Mouse (Mus musculus) midbrain, embryonic 11.5 days (tissue): Measurements from ENCODE around the gene Necab2. TPM values are rescaled to one million over a fixed set of nuclear protein-coding genes. Genes with fewer than 3 reads are reported as not detected.

Experiments used
- ATAC-seq: fragments of 200-750 bp; cut with Nextera tagmentation; 2 replicates; pipeline ENCODE4 v1.8.0; 2017; ENCODE audit warnings: moderate TSS enrichment, moderate library complexity; ENCODE audit not compliant: low FRiP score
- DNase-seq: peaks from one replicate; pipeline ENCODE4 v3.0.0; 2015; ENCODE audit warnings: low spot score; ENCODE audit errors: missing footprints
- H3K27ac ChIP-seq: fragments of 300-500 bp; sonication (generic); 2 replicates; pipeline ENCODE4 v1.5.1; 2014; ENCODE audit warnings: low read depth, low read length
- H3K27me3 ChIP-seq: fragments of 300-500 bp; sonication (generic); 2 replicates; pipeline ENCODE4 v1.6.1; 2014; ENCODE audit warnings: mild to moderate bottlenecking, low read length, moderate library complexity, mixed read lengths; ENCODE audit not compliant: control insufficient read depth, insufficient read depth
- H3K36me3 ChIP-seq: fragments of 300-500 bp; sonication (generic); 2 replicates; pipeline ENCODE4 v1.6.1; 2014; ENCODE audit warnings: mild to moderate bottlenecking, low read length, moderate library complexity, mixed read lengths; ENCODE audit not compliant: control insufficient read depth, insufficient read depth
- H3K4me1 ChIP-seq: fragments of 300-500 bp; sonication (generic); 2 replicates; pipeline ENCODE4 v1.6.1; 2014; ENCODE audit warnings: low read length; ENCODE audit not compliant: control insufficient read depth, insufficient read depth
- H3K4me2 ChIP-seq: fragments of 300-500 bp; sonication (generic); 2 replicates; pipeline ENCODE4 v1.6.1; 2014; ENCODE audit warnings: mild to moderate bottlenecking, moderate library complexity
- H3K4me3 ChIP-seq: fragments of 300-500 bp; sonication (generic); 2 replicates; pipeline ENCODE4 v1.5.1; 2014; ENCODE audit warnings: low read depth, low read length
- H3K9ac ChIP-seq: fragments of 300-500 bp; sonication (generic); 2 replicates; pipeline ENCODE4 v1.6.1; 2014; ENCODE audit warnings: low read length
- H3K9me3 ChIP-seq: fragments of 300-500 bp; sonication (generic); 2 replicates; pipeline ENCODE4 v1.6.1; 2016; ENCODE audit warnings: low read length; ENCODE audit not compliant: control insufficient read depth
- WGBS: fragments of 180-500 bp; shearing (Covaris S2); extraction: QIAGEN DNeasy Blood & Tissue Kit; methylation state at CpG from one replicate; pipeline ENCODE4 v1.1.7; 2014; 5-methylcytosine and 5-hydroxymethylcytosine counted together
- polyA plus RNA-seq: library from polyadenylated mRNA; unstranded; fragments of >200 nt; fragmentation: Nextera tagmentation; extraction: Ambion mirVana; gene quantifications from 2 replicates; pipeline ENCODE4 v1.2.1, GENCODE M21; 2014

The Necab2 gene
- polyA plus RNA-seq, 1 experiment from 2014 or later = 20.3 TPM

DNA sequence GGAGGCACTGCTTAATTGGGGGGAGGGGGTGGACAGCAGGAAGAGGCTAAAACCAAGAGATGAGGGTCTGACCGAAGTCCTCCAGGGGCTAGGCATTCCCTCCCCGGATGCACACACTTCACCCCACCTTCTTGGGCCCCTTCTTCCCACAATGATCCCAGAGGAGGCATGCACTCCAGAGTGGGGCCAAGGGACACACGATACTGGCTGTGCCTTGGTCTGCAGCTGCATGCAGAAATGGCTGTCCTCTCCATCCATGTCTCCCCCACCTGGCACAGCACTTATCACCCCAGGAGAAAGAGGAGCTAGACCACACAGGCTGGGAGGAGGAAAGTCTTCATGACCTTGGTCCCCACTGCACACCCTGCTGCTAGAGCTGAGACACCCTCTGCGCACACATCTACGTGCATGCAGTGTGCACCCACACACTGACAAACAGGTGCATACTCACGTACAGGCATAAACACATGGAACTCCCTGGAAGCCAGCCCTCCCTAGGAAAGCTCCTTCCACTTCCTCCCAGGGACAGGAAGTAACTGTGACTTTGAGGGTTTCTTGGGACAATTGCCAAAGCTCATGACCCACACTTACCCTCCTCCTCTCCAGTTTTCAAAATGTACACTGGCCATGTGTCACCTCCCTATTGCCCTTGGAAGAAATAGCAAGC is 20.3 kb upstream of the Necab2 start:
- Histone ChIP-seq H3K27ac (no peak overlapping the region), H3K9me3 (no peaks in the 10 kb centered on the region), H3K27me3 (no peaks in the 10 kb centered on the region), H3K4me3 (no peak overlapping the region), H3K4me1 (no peaks in the 10 kb centered on the region), H3K36me3 (no peaks in the 10 kb centered on the region), H3K4me2 (no peak overlapping the region), H3K9ac (no peak overlapping the region)
- ATAC-seq (no peak), DNase-seq (no peak)
- WGBS = 89% methylated on average over 6 of the region's 6 CpGs

GRCm38 (mm10) chr8:119427634-119428349 is 18.7 kb upstream of the Necab2 start:
- H3K4me2 ChIP-seq = no peak overlapping the region
- no peaks in the 10 kb centered on the region for H3K36me3 ChIP-seq
- H3K4me1 ChIP-seq = no peaks in the 10 kb centered on the region
- H3K27me3 ChIP-seq = no peaks in the 10 kb centered on the region
- no peak for ATAC-seq
- 81% methylated on average over 12 of the region's 12 CpGs for WGBS
- no peak overlapping the region for H3K4me3 ChIP-seq
- DNase-seq = no peak
- H3K27ac ChIP-seq = no peak overlapping the region
- no peak overlapping the region for H3K9ac ChIP-seq
- H3K9me3 ChIP-seq = no peaks in the 10 kb centered on the region

GRCm38 (mm10) chr8:119428350-119428740 is 18.2 kb upstream of the Necab2 start:
- Histone ChIP-seq H3K4me3 (no peak overlapping the region), H3K4me2 (no peak overlapping the region), H3K4me1 (no peaks in the 10 kb centered on the region), H3K9me3 (no peaks in the 10 kb centered on the region), H3K36me3 (no peaks in the 10 kb centered on the region), H3K27me3 (no peaks in the 10 kb centered on the region), H3K9ac (no peak overlapping the region), H3K27ac (no peak overlapping the region)
- ATAC-seq (no peak), DNase-seq (no peak)
- WGBS = 76% methylated on average over 7 of the region's 7 CpGs

DNA sequence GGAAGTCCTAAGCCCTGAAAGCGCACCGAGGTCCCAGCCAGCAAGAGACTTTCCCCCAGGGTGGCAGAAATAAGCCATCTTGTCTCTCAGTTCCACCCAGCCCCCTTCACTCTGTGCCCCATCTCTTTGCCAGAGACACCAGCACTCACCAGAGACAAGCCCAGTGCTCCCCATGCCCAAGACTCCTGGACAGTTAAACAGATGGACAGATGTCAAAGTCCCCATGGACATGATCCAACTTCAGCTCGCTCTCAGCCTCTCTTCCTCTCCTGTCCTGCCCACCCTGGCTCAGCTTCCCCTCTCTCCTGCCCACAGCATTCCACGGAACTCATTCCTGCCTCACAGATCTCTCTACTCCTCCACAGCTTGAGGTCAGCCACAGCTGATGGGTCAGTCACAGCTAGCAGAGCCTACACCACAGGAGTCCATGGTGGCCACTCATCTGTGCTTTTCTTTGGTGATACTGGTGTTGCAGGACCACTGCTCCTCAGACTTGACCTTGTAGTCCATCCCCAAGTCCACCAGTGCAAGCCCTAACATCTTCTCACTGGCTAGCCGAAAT is 17.7 kb upstream of the Necab2 start:
- Histone ChIP-seq H3K4me1 (no peaks in the 10 kb centered on the region), H3K9me3 (no peaks in the 10 kb centered on the region), H3K4me2 (no peak overlapping the region), H3K9ac (no peak overlapping the region), H3K4me3 (no peak overlapping the region), H3K36me3 (no peaks in the 10 kb centered on the region), H3K27ac (no peak overlapping the region), H3K27me3 (no peaks in the 10 kb centered on the region)
- ATAC-seq (no peak), DNase-seq (no peak)
- WGBS = 81% methylated on average over 5 of the region's 5 CpGs

GRCm38 (mm10) chr8:119429552-119429951 is 17.0 kb upstream of the Necab2 start:
- no peaks in the 10 kb centered on the region for H3K9me3 ChIP-seq
- DNase-seq (no peak), ATAC-seq (no peak)
- no peak overlapping the region for H3K9ac ChIP-seq
- no peak overlapping the region for H3K4me3 ChIP-seq
- H3K27ac ChIP-seq = no peak overlapping the region
- no peaks in the 10 kb centered on the region for H3K27me3 ChIP-seq
- 93% methylated on average over 3 of the region's 3 CpGs for WGBS
- no peak overlapping the region for H3K4me2 ChIP-seq
- no peaks in the 10 kb centered on the region for H3K36me3 ChIP-seq
- no peaks in the 10 kb centered on the region for H3K4me1 ChIP-seq

- no peaks in the 10 kb centered on the region for H3K4me1 ChIP-seq
- no peak overlapping the region for H3K4me3 ChIP-seq
- WGBS = 84% methylated on average over 8 of the region's 8 CpGs
- H3K36me3 ChIP-seq = no peaks in the 10 kb centered on the region
- no peak overlapping the region for H3K9ac ChIP-seq
- H3K4me2 ChIP-seq = no peak overlapping the region
- DNase-seq = no peak
- ATAC-seq = no peak
- no peaks in the 10 kb centered on the region for H3K9me3 ChIP-seq
- no peak overlapping the region for H3K27ac ChIP-seq
- no peaks in the 10 kb centered on the region for H3K27me3 ChIP-seq
Measured at GRCm38 (mm10) chr8:119430250-119430649, 16.3 kb upstream of the Necab2 start.

GRCm38 (mm10) chr8:119430690-119431089 is 15.8 kb upstream of the Necab2 start:
- no peak for DNase-seq

DNA sequence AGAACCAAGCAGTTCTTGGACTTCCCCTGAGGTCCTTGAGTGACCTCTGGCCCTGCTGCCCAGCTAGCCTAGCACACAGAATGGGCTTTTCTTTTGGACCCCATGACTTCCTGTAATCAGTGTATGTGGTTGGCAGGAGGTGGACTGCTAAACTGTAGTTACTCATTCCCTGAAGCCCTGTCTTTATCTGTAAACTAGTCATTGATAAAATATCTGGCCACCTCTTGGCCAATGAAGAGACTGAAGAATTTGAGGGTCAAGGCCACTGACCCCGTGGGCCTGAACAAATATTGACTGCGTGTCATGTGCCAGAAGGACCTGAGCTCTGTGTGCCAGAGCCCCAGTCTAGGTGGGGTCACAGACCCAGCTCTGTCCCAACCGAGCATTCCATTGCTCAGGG is 14.1 kb upstream of the Necab2 start:
- H3K4me3 ChIP-seq = no peak overlapping the region
- ATAC-seq (no peak), DNase-seq (no peak)
- no peak overlapping the region for H3K9ac ChIP-seq
- no peak overlapping the region for H3K27ac ChIP-seq
- 61% methylated on average over 3 of the region's 3 CpGs for WGBS
- H3K4me1 ChIP-seq = peaks cover 3% of the 10 kb centered on the region
- H3K9me3 ChIP-seq = no peaks in the 10 kb centered on the region
- no peaks in the 10 kb centered on the region for H3K27me3 ChIP-seq
- no peaks in the 10 kb centered on the region for H3K36me3 ChIP-seq
- no peak overlapping the region for H3K4me2 ChIP-seq

More at GRCm38 (mm10) chr8:119430690-119431089, 15.8 kb upstream of the Necab2 start:
- no peaks in the 10 kb centered on the region for H3K27me3 ChIP-seq
- no peaks in the 10 kb centered on the region for H3K4me1 ChIP-seq
- no peak overlapping the region for H3K4me3 ChIP-seq
- H3K9me3 ChIP-seq = no peaks in the 10 kb centered on the region
- WGBS = 92% methylated on average over 7 of the region's 7 CpGs
- no peak overlapping the region for H3K27ac ChIP-seq
- no peaks in the 10 kb centered on the region for H3K36me3 ChIP-seq
- H3K9ac ChIP-seq = no peak overlapping the region
- H3K4me2 ChIP-seq = no peak overlapping the region
- ATAC-seq = no peak

DNA sequence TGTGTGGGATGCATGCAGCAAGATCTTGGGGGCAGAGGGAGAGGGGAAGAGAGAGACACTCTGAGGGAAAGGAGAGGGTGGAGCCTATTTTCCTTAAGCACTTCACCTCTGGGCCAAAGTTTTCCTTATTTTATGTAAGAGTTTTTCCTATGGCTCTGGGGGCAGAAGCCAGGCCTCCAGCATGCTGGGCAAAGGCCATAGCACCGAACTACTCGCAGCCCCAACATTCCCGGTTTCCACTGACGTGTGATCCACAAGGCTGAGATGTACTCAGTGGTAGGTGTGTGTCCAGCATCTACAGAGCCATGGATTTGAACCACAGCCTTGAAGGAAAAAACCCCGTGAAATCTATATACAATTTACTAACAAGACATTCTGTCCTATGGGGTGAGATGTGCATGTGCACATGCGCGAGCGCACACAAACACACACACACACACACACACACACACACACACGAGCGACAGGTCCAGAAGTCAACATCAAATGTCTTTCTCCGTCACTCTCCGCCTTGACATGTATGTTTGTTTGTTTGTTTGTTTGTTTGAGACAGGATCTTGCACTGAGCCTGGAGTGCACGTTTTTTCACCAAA is 12.8 kb upstream of the Necab2 start, which contains the start of gene Osgin1:
TSS of gene Osgin1 (plus strand) at position 543 of the 593 bp plus-strand sequence.
- DNase-seq (no peak), ATAC-seq (no peak)
- H3K9ac ChIP-seq = no peak within 1 kb of the TSS
- no peaks in the 10 kb centered on the region for H3K27me3 ChIP-seq
- WGBS = 92% methylated on average over 13 of the region's 13 CpGs
- no peaks in the 10 kb centered on the region for H3K36me3 ChIP-seq
- no peak within 1 kb of the TSS for H3K4me2 ChIP-seq
- no peaks in the 10 kb centered on the region for H3K9me3 ChIP-seq
- H3K27ac ChIP-seq = no peak within 1 kb of the TSS
- no peak within 1 kb of the TSS for H3K4me3 ChIP-seq
- peaks cover 3% of the 10 kb centered on the region for H3K4me1 ChIP-seq
